Mouse (Mus musculus) testis, postnatal 14 days (tissue): ENCODE data around the gene Tchp.

Experiments
- DNase-seq: peaks from one replicate; pipeline ENCODE4 v3.0.0; 2021; ENCODE audit warnings: low spot score

Tchp gene

DNA sequence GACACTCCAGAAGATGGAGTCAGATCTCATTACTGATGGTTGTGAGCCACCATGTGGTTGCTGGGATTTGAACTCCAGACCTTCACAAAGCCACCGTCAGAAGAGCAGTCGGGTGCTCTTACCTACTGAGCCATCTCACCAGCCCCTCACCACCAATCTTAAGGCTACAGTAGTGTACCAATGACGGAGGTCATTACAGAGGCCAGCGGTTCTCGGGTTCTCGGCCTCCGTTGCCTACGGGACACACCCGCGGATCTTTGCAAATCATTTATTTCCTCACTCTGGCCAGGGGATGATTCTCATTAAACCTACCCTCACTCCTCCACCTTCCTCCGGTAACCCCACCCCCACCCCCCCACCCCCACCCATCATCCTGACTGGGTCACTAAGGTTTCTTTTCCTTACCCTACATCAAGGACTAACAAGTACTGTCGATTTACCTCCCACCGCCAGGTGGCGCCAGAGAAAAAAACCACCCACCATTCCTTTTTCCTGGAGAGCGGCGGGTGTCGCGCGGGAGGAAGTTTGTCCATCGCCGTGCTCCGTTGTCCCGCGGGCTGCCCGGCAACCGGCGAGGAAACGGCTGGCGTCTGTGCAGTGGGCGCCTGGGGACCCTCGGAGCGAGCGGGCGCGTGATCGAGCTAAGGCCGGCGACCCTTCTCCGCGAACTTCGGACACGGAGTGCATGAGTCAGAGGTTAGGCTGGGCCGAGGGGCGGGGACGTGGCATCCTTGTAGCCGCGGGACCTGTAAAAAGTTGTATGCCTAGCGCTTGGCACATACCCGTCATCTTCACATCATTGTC, at the start of gene Tchp:
Gene Tchp (plus strand): TSS at position 496 of the 804 bp plus-strand sequence.
- peak; percentile 93 for DNase-seq

DNA sequence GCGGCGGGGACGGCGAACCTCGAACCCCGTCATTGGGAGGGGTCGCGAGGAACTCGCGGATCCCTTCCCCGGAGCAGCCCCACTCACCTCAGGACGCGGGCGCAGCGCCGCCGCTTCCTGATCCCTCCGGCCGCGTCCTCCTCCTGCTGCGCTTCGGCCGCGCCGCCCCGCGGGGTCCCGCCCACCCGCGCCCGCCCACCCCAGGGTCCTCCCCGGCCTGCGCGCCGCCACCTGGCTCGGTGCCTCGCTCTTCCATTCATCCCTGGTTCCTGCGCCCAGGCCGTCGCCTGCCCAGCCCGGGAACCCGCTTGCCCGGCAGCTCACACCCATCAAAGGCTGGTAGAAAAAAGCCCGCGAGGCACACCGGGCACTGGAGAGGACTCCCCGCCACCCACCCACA, 49.3 kb upstream of the Tchp start, which contains the start of gene Trpv4:
Gene Trpv4 (minus strand): TSS at position 167 of the 400 bp plus-strand sequence.
- no peak for DNase-seq

DNA sequence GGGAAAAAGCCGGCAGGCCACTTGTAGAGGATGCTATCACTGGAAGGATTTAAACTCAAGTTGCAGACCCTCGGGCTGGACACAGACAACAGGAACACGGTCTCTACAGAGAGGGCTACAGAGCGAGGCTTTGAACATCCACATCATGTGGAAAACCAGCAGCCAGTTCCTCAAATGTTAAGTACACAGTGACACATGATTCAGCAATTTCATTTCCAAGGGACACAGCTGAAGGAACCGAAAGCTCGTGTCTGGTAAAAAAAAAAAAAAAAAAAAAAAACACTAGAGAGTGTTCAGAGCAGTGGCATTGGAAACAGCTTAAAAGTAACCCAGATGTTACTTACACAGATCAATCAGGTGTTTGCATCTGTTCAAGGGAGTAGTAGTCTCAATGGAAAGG, 46.5 kb upstream of the Tchp start:
- no peak for DNase-seq

- DNase-seq = no peak
These were observed 43.4 kb upstream of the Tchp start for GRCm38 (mm10) chr5:114664139-114664538.

- no peak for DNase-seq
These were observed 42.8 kb upstream of the Tchp start for GRCm38 (mm10) chr5:114664750-114665149.

DNA sequence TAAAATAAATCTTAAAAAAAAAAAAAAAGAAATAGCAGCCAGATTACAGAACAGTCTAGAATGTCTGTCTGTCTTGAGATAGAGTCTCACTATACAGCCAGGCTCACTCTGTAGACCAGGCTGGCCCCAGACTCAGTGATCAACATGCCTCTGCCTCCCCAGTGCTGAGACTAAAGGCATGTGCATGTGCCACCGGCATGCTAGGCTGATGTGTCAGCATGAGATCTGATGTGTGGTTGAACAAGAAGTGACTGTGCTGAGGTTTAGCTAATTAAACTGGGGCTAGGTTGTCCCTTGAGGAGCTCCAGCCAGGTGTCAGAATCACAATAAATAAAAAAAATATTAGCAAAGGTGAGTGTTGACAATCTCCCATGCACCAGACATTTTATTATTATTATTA, 40.9 kb upstream of the Tchp start:
- DNase-seq = no peak

DNA sequence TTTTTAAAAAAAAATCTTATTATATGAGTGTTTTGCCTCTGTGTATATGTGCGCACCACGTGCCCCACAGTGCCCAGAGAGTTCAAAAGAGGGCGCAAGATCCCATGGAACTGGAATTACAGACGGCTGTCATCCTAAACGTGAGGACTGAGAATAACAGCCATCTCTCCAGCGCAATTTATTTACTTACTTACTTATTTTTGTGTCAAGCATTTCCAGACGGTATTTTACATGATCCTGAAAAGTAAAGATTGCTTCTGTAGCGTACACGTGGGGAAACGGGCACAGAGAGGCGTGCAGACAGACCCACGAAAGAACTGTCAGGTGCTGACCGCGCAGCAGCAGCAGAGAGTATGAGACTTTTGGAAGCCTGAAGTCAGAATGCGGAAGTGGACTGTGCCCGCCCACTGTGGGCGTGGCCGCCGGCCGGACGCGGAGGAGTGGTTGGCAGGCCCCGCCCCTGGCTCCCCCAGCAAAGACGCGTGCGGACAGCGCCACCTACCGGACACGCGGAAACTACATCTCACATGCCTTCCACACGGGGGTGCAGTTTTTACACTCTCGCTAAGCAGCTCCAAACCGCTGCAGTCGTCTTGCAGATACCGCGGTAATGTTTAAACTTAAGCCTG, 40.2 kb upstream of the Tchp start:
- peak; percentile 94 for DNase-seq

GRCm38 (mm10) chr5:114669014-114669413, 38.5 kb upstream of the Tchp start:
- DNase-seq = no peak

DNA sequence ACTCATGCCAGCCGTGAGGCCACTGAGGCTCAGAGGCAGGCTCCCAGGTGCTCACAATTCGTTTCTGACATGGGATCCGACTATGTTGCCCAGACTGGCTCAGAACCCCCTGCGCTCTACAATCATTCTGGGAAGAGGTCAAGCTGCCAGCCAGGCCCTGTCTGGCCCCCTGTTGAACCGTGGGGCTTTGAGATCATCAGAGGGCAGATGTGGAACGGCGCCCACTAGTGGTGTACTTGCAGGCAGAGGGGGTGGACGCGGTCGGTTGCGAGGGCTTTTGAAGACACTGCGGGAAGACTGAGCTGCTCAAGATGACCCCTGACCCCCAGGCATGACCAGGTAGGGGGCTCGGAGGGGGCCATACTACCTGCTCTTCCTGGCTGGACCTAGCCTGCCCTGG, 34.4 kb upstream of the Tchp start:
- DNase-seq = no peak

GRCm38 (mm10) chr5:114674594-114674993, 33.0 kb upstream of the Tchp start:
- DNase-seq = no peak

- no peak for DNase-seq
These were observed 27.5 kb upstream of the Tchp start for GRCm38 (mm10) chr5:114679841-114680591.

DNA sequence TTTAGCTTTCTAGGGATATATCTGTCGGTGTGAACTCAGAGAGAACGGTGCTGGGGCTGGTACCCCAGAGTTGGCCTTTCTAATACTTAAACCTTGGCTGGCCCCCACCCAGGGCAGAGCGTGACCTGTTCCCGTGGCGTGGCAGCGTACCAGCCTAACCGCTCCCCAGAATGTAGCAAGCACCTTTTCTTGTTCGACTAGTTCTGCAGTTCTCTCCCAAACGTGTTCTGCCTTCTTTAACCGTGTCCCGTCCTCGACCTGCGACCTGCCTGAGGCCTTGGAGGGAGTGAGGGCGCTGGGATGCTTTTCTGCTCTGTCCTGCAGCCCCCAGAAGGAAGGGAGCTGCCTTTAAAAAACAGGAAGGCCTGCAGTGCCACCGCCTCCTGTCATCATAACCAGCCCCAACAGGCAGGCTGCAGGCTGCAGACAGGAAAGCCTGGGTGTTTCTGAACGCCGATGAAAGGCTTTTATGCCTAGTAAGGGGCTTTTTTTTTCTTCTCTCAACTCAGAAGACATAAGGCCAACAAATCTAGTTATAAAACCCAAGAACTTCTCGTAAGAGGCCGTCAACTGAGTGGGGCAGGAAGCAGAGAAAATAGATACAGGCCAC, 26.8 kb upstream of the Tchp start:
- no peak for DNase-seq

DNA sequence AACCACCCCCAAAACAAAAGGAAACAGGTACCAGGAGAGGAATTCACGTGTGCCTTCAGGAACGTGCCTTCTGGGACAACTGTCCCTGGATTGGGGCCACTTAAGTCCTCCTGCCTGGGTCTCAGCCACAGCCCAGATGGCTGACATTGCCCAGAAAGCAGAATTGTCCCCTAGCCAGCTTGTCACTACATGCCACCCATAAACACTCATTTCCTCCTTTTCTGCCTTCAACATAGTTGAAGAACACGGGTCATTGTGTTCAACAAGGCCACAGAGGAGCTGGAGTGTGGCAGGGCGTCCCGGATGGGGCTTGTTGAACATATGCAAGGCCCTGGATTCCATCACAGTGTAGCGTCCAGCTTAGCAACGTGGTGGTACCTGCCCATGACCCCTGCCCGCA, 25.8 kb upstream of the Tchp start:
- DNase-seq = no peak

- DNase-seq = no peak
These were observed 21.6 kb upstream of the Tchp start for GRCm38 (mm10) chr5:114685986-114686385.

DNA sequence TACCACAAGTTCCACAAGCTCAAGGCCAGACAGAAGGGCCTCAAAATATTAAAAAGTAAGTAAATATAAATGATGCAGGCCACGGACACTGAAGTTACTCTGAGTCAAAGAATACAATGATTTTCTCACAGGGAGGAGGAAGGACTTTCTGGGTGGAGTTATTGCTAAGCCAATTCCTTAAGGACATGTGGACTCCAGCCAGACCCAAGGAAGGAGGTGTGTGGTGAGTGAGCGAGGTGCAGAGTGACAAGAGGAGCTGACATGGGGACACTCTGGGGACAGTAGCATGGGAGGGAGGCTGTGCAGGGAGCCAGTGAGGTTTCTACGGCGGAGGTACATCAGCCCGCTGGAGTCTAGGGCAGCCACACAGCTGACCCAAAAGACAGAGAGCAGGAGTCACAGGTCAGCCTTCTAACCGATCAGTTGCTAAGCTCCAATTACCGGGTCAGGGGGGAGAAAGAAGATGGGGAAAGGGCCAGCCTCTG, 20.8 kb upstream of the Tchp start:
- no peak for DNase-seq

DNA sequence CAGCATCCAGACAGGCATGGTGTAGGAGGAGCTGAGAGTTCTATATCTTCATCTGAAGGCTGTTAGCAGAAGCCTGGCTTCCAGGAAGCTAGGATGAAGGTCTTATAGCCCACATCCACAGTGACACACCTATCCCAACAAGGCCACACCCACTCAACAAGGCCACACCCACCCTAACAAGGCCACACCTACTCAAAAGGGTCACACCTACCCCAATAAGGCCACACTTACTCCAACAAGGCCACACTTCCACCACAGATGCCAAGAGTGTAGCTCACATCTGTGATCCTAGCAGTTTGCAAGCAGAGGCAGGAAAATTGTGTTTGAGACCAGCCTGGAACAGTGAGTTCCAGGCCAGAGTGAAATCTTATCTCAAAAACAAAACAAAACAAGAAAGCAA, 19.7 kb upstream of the Tchp start:
- DNase-seq = no peak

- DNase-seq = no peak
These were observed 18.9 kb upstream of the Tchp start for GRCm38 (mm10) chr5:114688703-114689102.

DNA sequence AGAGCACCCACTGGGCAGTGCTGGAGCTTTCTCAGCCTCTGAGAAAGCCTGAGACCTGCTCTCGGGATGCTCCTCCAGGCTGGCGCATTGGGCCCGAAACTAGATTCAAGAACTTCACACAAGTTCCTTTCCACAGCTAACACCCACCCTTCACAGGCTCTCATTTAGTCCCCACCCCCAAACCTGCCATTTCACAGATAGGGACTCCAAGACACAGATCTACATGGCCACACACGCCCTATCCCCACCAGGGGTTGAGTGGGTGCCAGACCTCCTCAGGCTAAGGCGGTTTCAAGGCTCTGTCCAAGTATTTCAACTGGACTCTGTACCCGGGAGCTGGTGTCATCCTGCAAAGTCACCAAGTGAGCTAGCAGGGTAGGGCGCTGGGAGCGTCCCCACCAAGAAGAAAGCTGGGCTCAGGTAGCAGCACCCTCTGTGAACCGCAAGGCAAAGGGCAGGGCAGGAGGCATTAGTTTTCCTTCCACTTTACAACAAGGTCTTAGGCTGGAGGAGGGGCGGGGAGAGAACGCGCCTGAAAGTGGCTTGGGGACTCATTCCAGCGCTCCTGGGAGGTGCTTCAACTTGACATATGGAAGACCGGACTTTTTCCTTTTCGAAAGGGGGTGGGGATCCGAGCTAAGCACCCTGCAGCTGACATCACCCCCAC, 17.7 kb upstream of the Tchp start:
- DNase-seq = no peak

DNA sequence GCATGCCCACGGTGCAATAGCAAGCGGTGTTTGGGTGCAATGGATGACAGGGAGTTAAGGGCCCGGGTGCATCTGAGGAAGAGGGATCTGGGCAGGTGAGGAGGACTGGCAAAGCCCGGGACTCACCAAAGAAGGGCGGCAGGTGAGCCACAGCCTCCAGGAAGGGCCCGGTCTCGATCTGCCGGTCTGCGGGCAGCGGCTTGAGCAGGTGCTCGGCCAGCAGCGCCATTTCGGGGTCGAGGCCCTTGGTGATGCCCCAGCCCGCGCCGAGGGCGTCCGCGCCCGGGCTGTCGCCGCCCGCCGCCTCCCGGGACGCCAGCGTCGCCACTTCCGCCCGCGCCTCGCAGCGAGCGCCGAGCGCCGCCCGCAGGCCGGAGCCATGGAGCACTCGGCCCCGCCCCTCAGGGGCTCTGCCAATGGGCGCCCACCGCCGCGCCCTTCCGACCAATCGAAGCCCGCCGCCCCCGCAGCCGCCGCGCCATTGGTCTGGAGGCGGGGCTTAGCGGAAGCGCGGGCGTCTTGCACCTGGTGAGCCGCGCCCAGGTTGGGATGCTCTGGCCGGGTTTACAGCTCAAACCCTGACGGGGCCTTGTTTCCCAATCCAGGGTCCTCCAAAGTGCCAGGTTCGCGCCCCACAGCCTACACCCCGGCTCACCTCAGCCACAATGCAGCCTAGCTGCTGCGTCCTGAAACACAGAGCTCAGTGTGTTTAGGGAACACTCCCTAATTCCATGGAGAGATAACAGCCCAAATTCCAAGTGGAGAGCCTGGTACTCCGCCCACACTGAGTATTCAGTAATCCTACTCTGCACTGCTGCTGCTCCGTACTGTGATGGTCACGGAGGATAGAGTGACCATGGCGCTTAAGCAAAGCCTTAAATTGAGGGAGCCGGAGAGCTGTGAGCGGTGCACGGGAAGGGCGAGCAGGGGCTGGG, 16.7 kb upstream of the Tchp start, which contains the start of gene Gltp:
Gene Gltp (minus strand): TSS at position 352 of the 935 bp plus-strand sequence.
- DNase-seq = peak; percentile 93

- no peak for DNase-seq
These were observed 11.8 kb upstream of the Tchp start for GRCm38 (mm10) chr5:114695775-114696174.
